Mouse (Mus musculus): Measurements from ENCODE around the gene Garnl3. TPM values are rescaled to one million over a fixed set of nuclear protein-coding genes. Genes with fewer than 3 reads are reported as not detected.

The Garnl3 gene
- polyA plus RNA-seq, 1 experiment from 2014 or later, result 75.8 TPM

DNA sequence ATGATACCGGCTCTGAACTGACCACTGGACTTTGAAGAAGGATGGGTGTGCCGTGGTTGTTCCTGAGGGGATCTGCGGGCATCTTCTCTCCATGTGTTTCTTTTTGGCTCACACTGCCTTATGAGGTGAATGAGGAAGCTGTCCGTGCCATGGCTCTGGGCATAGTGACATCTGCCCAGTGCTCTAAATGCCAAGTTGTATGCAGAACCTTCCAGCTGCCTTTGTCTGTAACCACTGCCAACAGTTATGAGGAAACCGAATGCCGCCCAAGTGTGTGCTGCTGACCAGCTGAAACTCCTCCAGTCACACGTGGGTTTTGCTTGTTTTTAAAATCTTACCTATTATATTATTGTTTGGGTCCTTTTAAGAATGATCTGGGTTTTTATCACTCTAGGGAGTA is 73.9 kb downstream of the Garnl3 start:
- no peaks in the 10 kb centered on the region for H3K9me3 ChIP-seq (replicated peaks; ENCODE audit: control insufficient read depth, low read length, poor library complexity, severe bottlenecking)
- no peak overlapping the region for H3K4me2 ChIP-seq (ENCODE audit: low read length)
- H3K4me3 ChIP-seq (ENCODE audit: low read depth, low read length), result no peak overlapping the region
- no peak overlapping the region for H3K27ac ChIP-seq (ENCODE audit: low read length)
- no peak overlapping the region for H3K9ac ChIP-seq (ENCODE audit: low read depth, low read length)
- no peaks in the 10 kb centered on the region for H3K4me1 ChIP-seq (ENCODE audit: control insufficient read depth, insufficient read depth, low read length)
- no peaks in the 10 kb centered on the region for H3K27me3 ChIP-seq (ENCODE audit: control insufficient read depth, insufficient read depth, low read depth, low read length)
- H3K36me3 ChIP-seq (ENCODE audit: control insufficient read depth, insufficient read depth, low read length), result peaks cover 3% of the 10 kb centered on the region; the same call in 1 of the 2 replicates
- WGBS, result 92% methylated on average over 7 of the region's 7 CpGs
- no peak for ATAC-seq

- H3K4me1 ChIP-seq (ENCODE audit: control insufficient read depth, insufficient read depth, low read length), result no peaks in the 10 kb centered on the region
- no peak for ATAC-seq
- H3K9me3 ChIP-seq (replicated peaks; ENCODE audit: control insufficient read depth, low read length, poor library complexity, severe bottlenecking), result no peaks in the 10 kb centered on the region
- H3K27me3 ChIP-seq (ENCODE audit: control insufficient read depth, insufficient read depth, low read depth, low read length), result no peaks in the 10 kb centered on the region
- H3K9ac ChIP-seq (ENCODE audit: low read depth, low read length), result no peak overlapping the region
- no peak overlapping the region for H3K4me2 ChIP-seq (ENCODE audit: low read length)
- WGBS, result 69% methylated on average over 10 of the region's 10 CpGs
- no peak overlapping the region for H3K27ac ChIP-seq (ENCODE audit: low read length)
- H3K4me3 ChIP-seq (ENCODE audit: low read depth, low read length), result no peak overlapping the region
- H3K36me3 ChIP-seq (ENCODE audit: control insufficient read depth, insufficient read depth, low read length), result peaks cover 3% of the 10 kb centered on the region; the same call in 1 of the 2 replicates
Measured at GRCm38 (mm10) chr2:33053966-33054365, 77.5 kb downstream of the Garnl3 start.

DNA sequence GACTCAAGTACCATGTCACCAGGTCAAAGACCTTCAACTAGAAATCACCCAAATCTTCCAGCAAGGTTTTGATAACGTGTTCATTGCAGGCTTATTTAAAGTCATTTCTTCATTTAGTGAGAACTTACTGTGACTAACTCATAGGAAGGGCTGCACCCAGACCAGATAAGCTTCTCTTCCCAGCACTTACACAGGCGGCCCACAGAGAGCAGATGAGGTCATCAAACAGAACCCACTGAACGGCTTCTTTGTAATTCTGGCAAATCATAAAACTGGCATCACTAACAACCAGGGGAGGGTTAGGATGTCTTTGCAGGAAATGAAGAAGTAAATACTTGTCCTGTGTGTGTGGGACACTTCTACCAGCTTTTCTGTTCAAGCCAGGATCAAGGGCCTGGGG is 84.1 kb downstream of the Garnl3 start:
- no peaks in the 10 kb centered on the region for H3K4me1 ChIP-seq (ENCODE audit: control insufficient read depth, insufficient read depth, low read length)
- H3K4me3 ChIP-seq (ENCODE audit: low read depth, low read length), result no peak overlapping the region
- no peaks in the 10 kb centered on the region for H3K9me3 ChIP-seq (replicated peaks; ENCODE audit: control insufficient read depth, low read length, poor library complexity, severe bottlenecking)
- H3K36me3 ChIP-seq (ENCODE audit: control insufficient read depth, insufficient read depth, low read length), result no peaks in the 10 kb centered on the region; the same call in 1 of the 2 replicates
- H3K9ac ChIP-seq (ENCODE audit: low read depth, low read length), result no peak overlapping the region
- no peaks in the 10 kb centered on the region for H3K27me3 ChIP-seq (ENCODE audit: control insufficient read depth, insufficient read depth, low read depth, low read length)
- no peak overlapping the region for H3K4me2 ChIP-seq (ENCODE audit: low read length)
- no peak overlapping the region for H3K27ac ChIP-seq (ENCODE audit: low read length)
- ATAC-seq, result no peak
- 60% methylated on average over 3 of the region's 3 CpGs for WGBS

- Histone ChIP-seq H3K4me3 (ENCODE audit: low read depth, low read length) (no peak overlapping the region), H3K9ac (ENCODE audit: low read depth, low read length) (no peak overlapping the region), H3K4me2 (ENCODE audit: low read length) (no peak overlapping the region), H3K27me3 (ENCODE audit: control insufficient read depth, insufficient read depth, low read depth, low read length) (no peaks in the 10 kb centered on the region), H3K36me3 (ENCODE audit: control insufficient read depth, insufficient read depth, low read length) (no peaks in the 10 kb centered on the region; the same call in 1 of the 2 replicates), H3K4me1 (ENCODE audit: control insufficient read depth, insufficient read depth, low read length) (no peaks in the 10 kb centered on the region), H3K9me3 (replicated peaks; ENCODE audit: control insufficient read depth, low read length, poor library complexity, severe bottlenecking) (no peaks in the 10 kb centered on the region), H3K27ac (ENCODE audit: low read length) (no peak overlapping the region)
- WGBS, result 52% methylated on average over 5 of the region's 5 CpGs
- ATAC-seq, result no peak
Measured at GRCm38 (mm10) chr2:33046919-33047318, 84.5 kb downstream of the Garnl3 start.

DNA sequence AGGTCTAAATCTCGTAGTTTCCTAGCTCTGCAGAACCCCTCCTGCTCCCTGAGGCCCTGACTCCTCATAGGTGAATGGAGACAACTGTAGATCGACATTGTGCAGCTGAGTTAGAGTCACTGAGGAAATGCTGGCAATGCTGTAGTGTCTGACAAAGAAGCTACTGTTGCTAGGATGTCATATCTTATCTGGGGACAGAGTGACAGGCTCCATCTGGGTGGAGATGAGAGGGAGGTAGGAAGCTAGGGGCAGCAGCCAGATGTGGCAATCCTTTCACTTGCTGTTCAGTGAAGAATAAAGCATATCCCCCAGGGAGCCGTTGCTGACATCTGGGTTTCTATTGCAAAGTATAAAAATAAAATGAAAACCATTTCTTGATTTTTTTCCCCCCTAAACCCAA is 85.6 kb downstream of the Garnl3 start:
- ATAC-seq, result no peak
- Histone ChIP-seq H3K4me1 (ENCODE audit: control insufficient read depth, insufficient read depth, low read length) (no peaks in the 10 kb centered on the region), H3K27me3 (ENCODE audit: control insufficient read depth, insufficient read depth, low read depth, low read length) (no peaks in the 10 kb centered on the region), H3K4me2 (ENCODE audit: low read length) (no peak overlapping the region), H3K27ac (ENCODE audit: low read length) (no peak overlapping the region), H3K4me3 (ENCODE audit: low read depth, low read length) (no peak overlapping the region), H3K9me3 (replicated peaks; ENCODE audit: control insufficient read depth, low read length, poor library complexity, severe bottlenecking) (no peaks in the 10 kb centered on the region), H3K9ac (ENCODE audit: low read depth, low read length) (no peak overlapping the region), H3K36me3 (ENCODE audit: control insufficient read depth, insufficient read depth, low read length) (no peaks in the 10 kb centered on the region; the same call in 1 of the 2 replicates)
- WGBS, result 67% methylated on average over 3 of the region's 3 CpGs

DNA sequence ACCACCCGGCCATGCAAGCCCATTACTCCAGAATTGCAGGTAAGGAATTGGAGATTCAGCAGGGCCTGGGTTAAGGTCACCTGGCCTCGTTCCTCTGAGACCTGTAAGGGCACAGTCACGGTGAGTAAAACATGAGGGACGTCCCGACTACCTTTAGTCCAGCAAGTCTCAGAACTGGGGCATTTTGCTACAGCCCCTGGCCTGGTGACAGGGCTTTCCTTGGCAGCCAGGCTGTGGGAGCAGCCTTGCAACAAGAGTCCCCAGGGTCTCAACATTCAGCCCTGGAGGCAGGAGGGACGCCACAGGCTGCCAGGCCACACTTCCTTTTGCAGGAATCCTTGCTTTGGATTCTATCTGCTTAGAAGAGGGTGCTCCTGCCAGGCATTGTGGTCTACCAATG is 88.7 kb downstream of the Garnl3 start:
- H3K27ac ChIP-seq (ENCODE audit: low read length), result no peak overlapping the region
- 72% methylated on average over 6 of the region's 6 CpGs for WGBS
- ATAC-seq, result no peak
- no peak overlapping the region for H3K4me2 ChIP-seq (ENCODE audit: low read length)
- H3K36me3 ChIP-seq (ENCODE audit: control insufficient read depth, insufficient read depth, low read length), result no peaks in the 10 kb centered on the region; the same call in 1 of the 2 replicates
- H3K9ac ChIP-seq (ENCODE audit: low read depth, low read length), result no peak overlapping the region
- H3K4me3 ChIP-seq (ENCODE audit: low read depth, low read length), result no peak overlapping the region
- no peaks in the 10 kb centered on the region for H3K4me1 ChIP-seq (ENCODE audit: control insufficient read depth, insufficient read depth, low read length)
- no peaks in the 10 kb centered on the region for H3K9me3 ChIP-seq (replicated peaks; ENCODE audit: control insufficient read depth, low read length, poor library complexity, severe bottlenecking)
- no peaks in the 10 kb centered on the region for H3K27me3 ChIP-seq (ENCODE audit: control insufficient read depth, insufficient read depth, low read depth, low read length)

GRCm38 (mm10) chr2:33041571-33041970 is 89.9 kb downstream of the Garnl3 start:
- H3K9me3 ChIP-seq (replicated peaks; ENCODE audit: control insufficient read depth, low read length, poor library complexity, severe bottlenecking), result no peaks in the 10 kb centered on the region
- no peak overlapping the region for H3K9ac ChIP-seq (ENCODE audit: low read depth, low read length)
- 82% methylated on average over 3 of the region's 3 CpGs for WGBS
- H3K4me3 ChIP-seq (ENCODE audit: low read depth, low read length), result no peak overlapping the region
- H3K27me3 ChIP-seq (ENCODE audit: control insufficient read depth, insufficient read depth, low read depth, low read length), result no peaks in the 10 kb centered on the region
- no peak overlapping the region for H3K4me2 ChIP-seq (ENCODE audit: low read length)
- H3K27ac ChIP-seq (ENCODE audit: low read length), result no peak overlapping the region
- H3K36me3 ChIP-seq (ENCODE audit: control insufficient read depth, insufficient read depth, low read length), result no peaks in the 10 kb centered on the region; the same call in 1 of the 2 replicates
- no peaks in the 10 kb centered on the region for H3K4me1 ChIP-seq (ENCODE audit: control insufficient read depth, insufficient read depth, low read length)
- no peak for ATAC-seq

DNA sequence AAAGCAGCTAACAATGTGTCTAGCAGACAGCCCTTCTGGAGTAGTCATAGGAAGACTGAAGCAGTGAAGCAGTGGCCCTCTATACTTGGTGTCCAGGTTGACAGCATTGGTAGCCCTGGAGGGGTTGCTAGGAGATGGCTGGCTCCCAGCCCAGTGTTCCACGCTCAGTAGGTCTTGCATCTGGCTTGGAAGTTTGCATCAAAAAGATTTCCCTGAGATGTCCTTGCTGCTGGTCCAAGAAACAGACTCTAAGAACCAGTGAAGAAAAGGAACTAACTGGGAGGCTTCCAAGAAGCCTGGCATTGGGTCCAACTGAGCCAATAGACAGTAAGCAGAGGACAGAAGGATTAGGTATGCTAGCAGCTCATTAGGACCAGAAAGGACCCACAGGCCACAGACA is 94.0 kb downstream of the Garnl3 start:
- peak; percentile 68; the same call in 1 of the 2 replicates for ATAC-seq
- WGBS, result 65% methylated on average over 1 of the region's 1 CpGs
- no peak overlapping the region for H3K4me2 ChIP-seq (ENCODE audit: low read length)
- no peak overlapping the region for H3K27ac ChIP-seq (ENCODE audit: low read length)
- no peaks in the 10 kb centered on the region for H3K27me3 ChIP-seq (ENCODE audit: control insufficient read depth, insufficient read depth, low read depth, low read length)
- H3K4me3 ChIP-seq (ENCODE audit: low read depth, low read length), result no peak overlapping the region
- no peaks in the 10 kb centered on the region for H3K4me1 ChIP-seq (ENCODE audit: control insufficient read depth, insufficient read depth, low read length)
- no peaks in the 10 kb centered on the region for H3K9me3 ChIP-seq (replicated peaks; ENCODE audit: control insufficient read depth, low read length, poor library complexity, severe bottlenecking)
- no peaks in the 10 kb centered on the region; the same call in 1 of the 2 replicates for H3K36me3 ChIP-seq (ENCODE audit: control insufficient read depth, insufficient read depth, low read length)
- H3K9ac ChIP-seq (ENCODE audit: low read depth, low read length), result no peak overlapping the region

GRCm38 (mm10) chr2:33035297-33035696 is 96.2 kb downstream of the Garnl3 start:
- ATAC-seq, result no peak
- H3K4me2 ChIP-seq (ENCODE audit: low read length), result no peak overlapping the region
- no peaks in the 10 kb centered on the region for H3K27me3 ChIP-seq (ENCODE audit: control insufficient read depth, insufficient read depth, low read depth, low read length)
- H3K36me3 ChIP-seq (ENCODE audit: control insufficient read depth, insufficient read depth, low read length), result 0 out of 2 replicates have a peak, but pooled peaks cover 5% of the 10 kb centered on the region
- H3K9ac ChIP-seq (ENCODE audit: low read depth, low read length), result no peak overlapping the region
- no peak overlapping the region for H3K4me3 ChIP-seq (ENCODE audit: low read depth, low read length)
- H3K9me3 ChIP-seq (replicated peaks; ENCODE audit: control insufficient read depth, low read length, poor library complexity, severe bottlenecking), result no peaks in the 10 kb centered on the region
- no peak overlapping the region for H3K27ac ChIP-seq (ENCODE audit: low read length)
- 83% methylated on average over 1 of the region's 1 CpGs for WGBS
- no peaks in the 10 kb centered on the region for H3K4me1 ChIP-seq (ENCODE audit: control insufficient read depth, insufficient read depth, low read length)
